Mouse (Mus musculus) G1E (cell line): ENCODE data around the gene Spock1.

Source experiments
- CTCF ChIP-seq: IDR thresholded peaks from 2 replicates; pipeline ENCODE4 v1.5.1; 2012; ENCODE audit warnings: low read depth, low read length, inconsistent platforms, mixed read lengths
- TAL1 ChIP-seq: conservative IDR thresholded peaks from 2 replicates; pipeline ENCODE4 v1.6.1; 2012; ENCODE audit warnings: low read depth, low read length, inconsistent platforms, mixed read lengths

DNA sequence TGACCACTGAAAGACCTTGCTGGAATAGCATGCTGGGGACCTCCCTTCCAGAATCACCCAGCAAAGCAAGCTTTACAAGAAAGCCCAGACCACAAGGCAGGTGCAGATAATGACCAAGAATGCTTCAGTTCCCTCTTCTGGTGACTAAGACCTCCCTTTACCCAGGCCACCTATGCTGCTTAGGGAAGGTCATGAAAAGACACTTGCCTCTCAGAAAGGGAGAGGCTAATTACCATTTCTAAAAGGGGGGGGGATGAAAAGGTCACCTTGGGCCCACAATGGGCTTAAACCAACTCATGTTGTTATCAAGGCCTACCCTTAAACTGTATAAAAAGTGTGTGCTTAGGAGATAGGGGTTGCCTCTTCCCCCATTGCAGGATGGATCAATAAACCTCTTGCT is 382.2 kb downstream of the Spock1 start:
- no peak for TF ChIP-seq CTCF
- no peak for TF ChIP-seq TAL1
